Mouse (Mus musculus) CH12.LX (cell line): ENCODE results near the gene Cfap77. TPM values are rescaled to one million over a fixed set of nuclear protein-coding genes. Genes with fewer than 3 reads are reported as not detected.
A peak's percentile ranks its signal among the peaks of the same experiment; 100 is the strongest.

Experiments
- DNase-seq: peaks from one replicate; pipeline ENCODE4 v3.0.0-alpha.2; 2013; ENCODE audit errors: extremely low read depth
- H3K27ac ChIP-seq: 2 replicates; pipeline ENCODE4 v1.5.1; 2012; ENCODE audit warnings: low read depth, mild to moderate bottlenecking, control low read depth, moderate library complexity; ENCODE audit not compliant: insufficient read depth
- H3K27me3 ChIP-seq: replicated peaks from 2 replicates; pipeline ENCODE3; 2012; ENCODE audit warnings: inconsistent platforms
- H3K36me3 ChIP-seq, 2 experiments: replicated peaks in 1 of 2; 2 replicates each; pipeline versions ENCODE3 to v1.6.1; 2012; ENCODE audit warnings: inconsistent platforms in 1 of 2, low read length in 1 of 2, mild to moderate bottlenecking in 1 of 2, mixed read lengths in 1 of 2, moderate library complexity in 1 of 2; ENCODE audit not compliant: control insufficient read depth in 1 of 2, insufficient read depth in 1 of 2
- H3K4me1 ChIP-seq, 2 experiments: 2 replicates each; pipeline ENCODE4 v1.6.1; 2012; ENCODE audit warnings: inconsistent platforms in 1 of 2, moderate library complexity in 1 of 2; ENCODE audit not compliant: insufficient read depth in 2 of 2, control insufficient read depth in 1 of 2
- H3K4me2 ChIP-seq: 2 replicates; pipeline ENCODE4 v1.6.1; 2012; ENCODE audit warnings: low read depth, mild to moderate bottlenecking, control low read depth; ENCODE audit not compliant: poor library complexity, insufficient read depth, severe bottlenecking
- H3K4me3 ChIP-seq, 3 experiments: fragments of 150-350 bp in 1 of 3; sonication (generic) in 1 of 3; replicated peaks in 1 of 3; 2 replicates each; pipeline versions ENCODE3 to v1.5.1; 2011 to 2012; ENCODE audit warnings: low read depth in 2 of 3, low read length in 2 of 3, mild to moderate bottlenecking in 2 of 3, moderate library complexity in 2 of 3, control low read depth in 1 of 3, improper control_type of control experiment in 1 of 3, inconsistent platforms in 1 of 3, mixed read lengths in 1 of 3; ENCODE audit not compliant: poor library complexity in 1 of 3
- H3K79me2 ChIP-seq: replicated peaks from 2 replicates; pipeline ENCODE4 v1.6.1; 2012; ENCODE audit warnings: mild to moderate bottlenecking, moderate library complexity; ENCODE audit not compliant: control insufficient read depth, poor library complexity, insufficient read depth, severe bottlenecking; ENCODE audit errors: extremely low read depth
- H3K9ac ChIP-seq: 2 replicates; pipeline ENCODE4 v1.6.1; 2012; ENCODE audit warnings: low read depth, mild to moderate bottlenecking, control low read depth, moderate library complexity; ENCODE audit not compliant: insufficient read depth
- H3K9me3 ChIP-seq: replicated peaks from 2 replicates; pipeline ENCODE3; 2012; ENCODE audit warnings: low read length, inconsistent platforms, mixed read lengths
- CHD2 ChIP-seq: IDR thresholded peaks from 2 replicates; pipeline ENCODE4 v1.6.1; 2011; ENCODE audit warnings: low read length, improper control_type of control experiment
- CTCF ChIP-seq, 2 experiments: IDR thresholded peaks in 1 of 2; conservative IDR thresholded peaks in 1 of 2; 2 replicates each; pipeline ENCODE4 v1.5.1; 2011 to 2012; ENCODE audit warnings: low read depth in 2 of 2, low read length in 2 of 2, improper control_type of control experiment in 1 of 2, inconsistent platforms in 1 of 2, mild to moderate bottlenecking in 1 of 2, moderate library complexity in 1 of 2
- E2F4 ChIP-seq: IDR thresholded peaks from 2 replicates; pipeline ENCODE4 v1.6.1; 2011; ENCODE audit warnings: low read depth, low read length, improper control_type of control experiment; ENCODE audit not compliant: insufficient replicate concordance
- ELF1 ChIP-seq: IDR thresholded peaks from 2 replicates; pipeline ENCODE4 v1.6.1; 2014; ENCODE audit warnings: low read depth, mild to moderate bottlenecking, inconsistent platforms, low read length, improper control_type of control experiment
- EP300 ChIP-seq: IDR thresholded peaks from 2 replicates; pipeline ENCODE4 v1.6.1; 2011; ENCODE audit warnings: low read length, improper control_type of control experiment
- ETS1 ChIP-seq: conservative IDR thresholded peaks from 2 replicates; pipeline ENCODE4 v1.6.1; 2012; ENCODE audit warnings: low read depth, mild to moderate bottlenecking, inconsistent platforms, low read length, improper control_type of control experiment, moderate library complexity
- MAZ ChIP-seq: IDR thresholded peaks from 2 replicates; pipeline ENCODE4 v1.6.1; 2012; ENCODE audit warnings: low read depth, mild to moderate bottlenecking, inconsistent platforms, low read length, improper control_type of control experiment, moderate library complexity
- MXI1 ChIP-seq: IDR thresholded peaks from 2 replicates; pipeline ENCODE4 v1.6.1; 2011; ENCODE audit warnings: mild to moderate bottlenecking, low read depth, low read length, improper control_type of control experiment
- MYC ChIP-seq: IDR thresholded peaks from 2 replicates; pipeline ENCODE4 v1.6.1; 2011; ENCODE audit warnings: low read depth, mild to moderate bottlenecking, improper control_type of control experiment, low read length
- NELFE ChIP-seq: IDR thresholded peaks from 2 replicates; pipeline ENCODE4 v1.6.1; 2011; ENCODE audit warnings: low read depth, low read length, improper control_type of control experiment
- NRF1 ChIP-seq: IDR thresholded peaks from 2 replicates; pipeline ENCODE4 v1.6.1; 2014; ENCODE audit warnings: low read depth, mild to moderate bottlenecking, inconsistent platforms, low read length, improper control_type of control experiment, moderate library complexity
- PAX5 ChIP-seq: IDR thresholded peaks from 2 replicates; pipeline ENCODE4 v1.6.1; 2012; ENCODE audit warnings: low read length, inconsistent platforms, mixed read lengths
- POLR2A ChIP-seq: IDR thresholded peaks from 2 replicates; pipeline ENCODE4 v1.6.1; 2011; ENCODE audit warnings: low read depth, mild to moderate bottlenecking, improper control_type of control experiment, low read length
- POLR2AphosphoS2 ChIP-seq: IDR thresholded peaks from 2 replicates; pipeline ENCODE4 v1.6.1; 2011; ENCODE audit warnings: low read depth, low read length, improper control_type of control experiment
- RCOR1 ChIP-seq: conservative IDR thresholded peaks from 2 replicates; pipeline ENCODE4 v1.6.1; 2012; ENCODE audit warnings: low read depth, mild to moderate bottlenecking, inconsistent platforms, low read length, improper control_type of control experiment
- TBP ChIP-seq: conservative IDR thresholded peaks from 2 replicates; pipeline ENCODE4 v1.6.1; 2011; ENCODE audit warnings: low read depth, low read length, improper control_type of control experiment
- TCF12 ChIP-seq: IDR thresholded peaks from 2 replicates; pipeline ENCODE4 v1.6.1; 2014; ENCODE audit warnings: low read depth, mild to moderate bottlenecking, inconsistent platforms, low read length, improper control_type of control experiment
- UBTF ChIP-seq: IDR thresholded peaks from 2 replicates; pipeline ENCODE4 v1.6.1; 2012; ENCODE audit warnings: low read depth, mild to moderate bottlenecking, inconsistent platforms, low read length, improper control_type of control experiment, moderate library complexity
- USF1 ChIP-seq: IDR thresholded peaks from 2 replicates; pipeline ENCODE4 v1.6.1; 2014; ENCODE audit warnings: low read depth, mild to moderate bottlenecking, inconsistent platforms, low read length, improper control_type of control experiment
- ZC3H11A ChIP-seq: IDR thresholded peaks from 2 replicates; pipeline ENCODE4 v1.6.1; 2012; ENCODE audit warnings: low read depth, mild to moderate bottlenecking, inconsistent platforms, low read length, improper control_type of control experiment
- ZNF384 ChIP-seq: IDR thresholded peaks from 2 replicates; pipeline ENCODE4 v1.6.1; 2012; ENCODE audit warnings: low read depth, low read length, improper control_type of control experiment, inconsistent platforms
- dilution Hi-C: fragments of 300-500 bp; cut with MboI; formaldehyde crosslinking; loops from 2 replicates; pipeline ENCODE4 v1.14.3; 2020; ENCODE audit warnings: low sequenced_read_pairs; ENCODE audit not compliant: extremely low pct_unique_long_range_greater_than_20kb, extremely low pct_ligation_motif_present
- in situ Hi-C: fragments of 300-500 bp; cut with MboI; formaldehyde crosslinking; loops from 3 replicates; pipeline ENCODE4 v1.14.3; 2019; ENCODE audit warnings: low sequenced_read_pairs, low pct_ligation_motif_present, low pct_unique_long_range_greater_than_20kb, mixed read lengths
- polyA plus RNA-seq: library from polyadenylated mRNA; unstranded; fragments of >175 nt; gene quantifications from 2 replicates; pipeline ENCODE4 v1.2.1, GENCODE M21; 2012; ENCODE audit warnings: low read depth; ENCODE audit not compliant: insufficient read length
- total RNA-seq, 2 experiments: library from RNA; depleted of rRNA; stranded (reverse); fragments of 300-350 nt in 1 of 2; fragments of >200 nt in 1 of 2; gene quantifications; 2 replicates each; pipeline ENCODE4 v1.2.3; 2012 to 2014

The Cfap77 gene
- total and polyA plus RNA-seq, 3 experiments = 0.25 to 0.47 (median 0.35) TPM

- Histone ChIP-seq H3K79me2 (no peaks in the 10 kb centered on the region), H3K4me3 (no peak overlapping the region), H3K27me3 (peaks cover 65% of the 10 kb centered on the region), H3K27ac (no peak overlapping the region), H3K9me3 (peaks cover 11% of the 10 kb centered on the region), H3K9ac (no peak overlapping the region), H3K36me3 (no peaks in the 10 kb centered on the region), H3K4me2 (no peak overlapping the region), H3K4me1 (no peaks in the 10 kb centered on the region)
- in situ Hi-C loops = no loop called here
- no peak for DNase-seq
- TF ChIP-seq EP300 (no peak), PAX5 (no peak), E2F4 (no peak), USF1 (no peak), MXI1 (no peak), CTCF (conservative IDR thresholded peaks at IDR 0.05 in 1 of 2, IDR thresholded peaks at IDR 0.05 in 1 of 2; ENCODE audit: low read depth in 2 of 2, low read length in 2 of 2) (peak; percentile 14 to 35; a peak in 2 of 4 replicates), ZNF384 (no peak), NELFE (no peak)
- dilution Hi-C loops = no loop called here
These were observed 66.1 kb downstream of the Cfap77 start for GRCm38 (mm10) chr2:28988781-28989180.

- no peak overlapping the region for H3K4me3 ChIP-seq
- H3K9me3 ChIP-seq = no peaks in the 10 kb centered on the region
- dilution Hi-C loops = no loop called here
- DNase-seq = no peak
- H3K27ac ChIP-seq = no peak overlapping the region
- H3K4me1 ChIP-seq = no peaks in the 10 kb centered on the region
- in situ Hi-C loops = no loop called here
- no peak overlapping the region for H3K9ac ChIP-seq
- H3K27me3 ChIP-seq = peaks cover 71% of the 10 kb centered on the region
- no peaks in the 10 kb centered on the region for H3K79me2 ChIP-seq
- no peaks in the 10 kb centered on the region for H3K36me3 ChIP-seq
- H3K4me2 ChIP-seq = no peak overlapping the region
- TF ChIP-seq NELFE (no peak), MYC (no peak), ZC3H11A (no peak), RCOR1 (no peak), ETS1 (no peak), ELF1 (no peak), CHD2 (no peak), NRF1 (no peak), USF1 (no peak), ZNF384 (no peak), TCF12 (no peak), POLR2A (no peak), POLR2AphosphoS2 (no peak), MXI1 (no peak), MAZ (no peak), TBP (no peak), CTCF (conservative IDR thresholded peaks at IDR 0.05 in 1 of 2, IDR thresholded peaks at IDR 0.05 in 1 of 2; ENCODE audit: low read depth in 2 of 2, low read length in 2 of 2) (no peak), UBTF (no peak)
These were observed 74.6 kb downstream of the Cfap77 start for GRCm38 (mm10) chr2:28980080-28980910.
